Mouse (Mus musculus): ENCODE results near the gene 2010005H15Rik. TPM values are rescaled to one million over a fixed set of nuclear protein-coding genes. Genes with fewer than 3 reads are reported as not detected.
"Not testable (repeated sequence)": the region's sequence is repeated elsewhere in the genome, so short reads cannot be mapped to it uniquely, and the experiment has no call there.

Gene 2010005H15Rik
- polyA plus RNA-seq (2012; rRNA removed), result not detected in 2 replicates

DNA sequence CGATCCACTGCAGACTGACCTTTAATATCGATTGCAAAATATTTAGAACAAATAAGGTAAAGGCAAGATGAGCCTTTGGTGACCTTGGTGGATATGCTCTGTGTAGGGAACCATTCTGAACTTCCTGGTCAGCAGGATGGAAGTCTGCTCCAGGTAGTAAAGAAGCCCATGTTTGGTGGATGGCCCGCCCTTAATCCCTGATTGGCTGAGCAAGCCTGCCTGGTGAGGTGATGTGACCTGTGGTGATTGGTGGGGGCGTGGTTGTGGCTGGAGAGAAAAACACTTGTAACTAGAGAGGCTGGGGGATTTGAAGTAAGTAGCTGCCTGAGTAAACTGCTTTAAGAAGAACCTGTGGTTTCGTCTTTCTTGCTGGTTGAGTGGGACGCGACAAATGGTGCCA is at the start of gene 2010005H15Rik:
Gene 2010005H15Rik (plus strand): TSS at position 301 of the 400 bp plus-strand sequence.
- not testable (repeated sequence) for H3K36me3 ChIP-seq (ENCODE audit: control insufficient read depth, insufficient read depth, low read length); H3K4me1 ChIP-seq (ENCODE audit: control insufficient read depth, insufficient read depth, insufficient read length, low read length); H3K4me3 ChIP-seq (ENCODE audit: low read depth, low read length); H3K27me3 ChIP-seq (ENCODE audit: control insufficient read depth, insufficient read depth, low read length); H3K27ac ChIP-seq (ENCODE audit: insufficient read depth, low read depth, low read length)
- WGBS, result 91% methylated on average over 7 of the region's 7 CpGs

DNA sequence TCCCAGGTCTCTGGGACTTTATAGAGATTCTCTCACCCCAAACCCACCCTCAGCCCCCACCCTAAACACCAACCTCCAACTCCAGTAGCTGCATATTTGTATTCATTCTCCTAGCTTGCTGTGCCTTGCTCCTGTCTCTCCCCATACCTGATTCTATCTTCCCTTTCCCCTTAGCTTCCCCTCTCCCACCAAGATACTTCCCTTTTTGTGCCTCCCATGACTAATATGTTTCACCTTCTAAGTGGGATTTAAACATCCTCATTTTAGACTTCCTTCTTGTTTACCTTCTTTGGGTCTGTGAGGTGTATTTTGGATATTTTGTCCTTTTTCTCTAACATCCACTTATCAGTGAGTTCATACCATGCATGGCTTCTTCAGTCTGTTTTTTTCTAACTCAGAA is 45.2 kb upstream of the 2010005H15Rik start:
- Histone ChIP-seq H3K4me1 (ENCODE audit: control insufficient read depth, insufficient read depth, insufficient read length, low read length) (no peaks in the 10 kb centered on the region), H3K36me3 (ENCODE audit: control insufficient read depth, insufficient read depth, low read length) (no peaks in the 10 kb centered on the region), H3K27ac (ENCODE audit: insufficient read depth, low read depth, low read length) (no peak overlapping the region), H3K4me3 (ENCODE audit: low read depth, low read length) (no peak overlapping the region), H3K27me3 (ENCODE audit: control insufficient read depth, insufficient read depth, low read length) (no peaks in the 10 kb centered on the region)
- TF ChIP-seq POLR2A (IDR thresholded peaks at IDR 0.05; ENCODE audit: low read depth, low read length), result no peak
- no peak for TF ChIP-seq CTCF (IDR thresholded peaks at IDR 0.05; ENCODE audit: extremely low read depth, insufficient read length, insufficient replicate concordance, low read depth, low read length)

DNA sequence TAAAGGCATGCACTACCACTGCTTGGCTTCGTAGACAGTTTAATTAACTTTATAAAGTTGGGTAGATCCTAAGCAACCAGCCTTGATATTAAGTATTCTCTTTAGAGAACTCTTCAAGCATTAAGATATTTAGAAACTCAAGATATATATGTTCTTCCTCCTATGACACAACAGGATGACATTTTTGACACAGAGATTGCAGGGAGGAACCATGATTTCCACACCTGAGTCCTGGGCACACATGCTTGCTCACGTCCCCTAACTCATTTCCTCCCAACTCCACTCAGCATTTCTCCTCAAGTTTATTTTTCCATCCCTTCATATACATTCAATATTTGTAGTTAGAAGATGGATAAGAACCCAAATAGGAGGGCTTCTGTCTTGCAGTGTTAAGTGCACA is 41.4 kb upstream of the 2010005H15Rik start:
- no peaks in the 10 kb centered on the region for H3K36me3 ChIP-seq (ENCODE audit: control insufficient read depth, insufficient read depth, low read length)
- no peaks in the 10 kb centered on the region for H3K27me3 ChIP-seq (ENCODE audit: control insufficient read depth, insufficient read depth, low read length)
- no peak for TF ChIP-seq POLR2A (IDR thresholded peaks at IDR 0.05; ENCODE audit: low read depth, low read length)
- no peak for TF ChIP-seq CTCF (IDR thresholded peaks at IDR 0.05; ENCODE audit: extremely low read depth, insufficient read length, insufficient replicate concordance, low read depth, low read length)
- H3K4me3 ChIP-seq (ENCODE audit: low read depth, low read length), result no peak overlapping the region
- no peaks in the 10 kb centered on the region for H3K4me1 ChIP-seq (ENCODE audit: control insufficient read depth, insufficient read depth, insufficient read length, low read length)
- H3K27ac ChIP-seq (ENCODE audit: insufficient read depth, low read depth, low read length), result no peak overlapping the region
- 80% methylated on average over 2 of the region's 2 CpGs for WGBS

- H3K4me3 ChIP-seq (ENCODE audit: low read depth, low read length); H3K27ac ChIP-seq (ENCODE audit: insufficient read depth, low read depth, low read length); H3K27me3 ChIP-seq (ENCODE audit: control insufficient read depth, insufficient read depth, low read length); H3K36me3 ChIP-seq (ENCODE audit: control insufficient read depth, insufficient read depth, low read length); H3K4me1 ChIP-seq (ENCODE audit: control insufficient read depth, insufficient read depth, insufficient read length, low read length): not testable (repeated sequence)
- WGBS, result 71% methylated on average over 4 of the region's 4 CpGs
Observed at GRCm38 (mm10) chr16:36183912-36184311, 37.4 kb upstream of the 2010005H15Rik start, which contains the start of gene Gm5483. Gene Gm5483, plus strand, starts transcription at chr16:36184212.

DNA sequence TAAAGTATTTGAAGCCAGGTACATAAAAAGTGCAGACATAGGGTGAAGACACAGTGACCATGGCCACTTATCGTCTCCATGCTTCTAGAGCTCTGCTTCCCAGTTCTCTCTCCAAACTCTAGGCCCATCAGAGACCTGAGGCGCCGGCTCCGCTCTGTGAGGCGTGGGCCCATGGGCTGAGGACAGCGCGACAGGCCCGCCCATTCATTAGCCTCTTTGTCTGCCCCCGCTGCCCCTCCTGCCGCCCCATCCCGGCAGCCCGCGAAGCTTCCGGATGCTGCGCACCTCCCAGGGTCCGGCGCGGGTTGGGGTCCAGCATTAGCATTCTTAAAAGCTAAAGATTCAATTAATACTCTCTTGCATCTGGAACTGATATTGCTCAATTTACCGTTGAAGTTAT is 22.0 kb upstream of the 2010005H15Rik start:
- WGBS, result 75% methylated on average over 19 of the region's 19 CpGs
- Histone ChIP-seq H3K4me1 (ENCODE audit: control insufficient read depth, insufficient read depth, insufficient read length, low read length) (no peaks in the 10 kb centered on the region), H3K36me3 (ENCODE audit: control insufficient read depth, insufficient read depth, low read length) (no peaks in the 10 kb centered on the region), H3K27me3 (ENCODE audit: control insufficient read depth, insufficient read depth, low read length) (no peaks in the 10 kb centered on the region), H3K4me3 (ENCODE audit: low read depth, low read length) (no peak overlapping the region), H3K27ac (ENCODE audit: insufficient read depth, low read depth, low read length) (no peak overlapping the region)
- TF ChIP-seq POLR2A (IDR thresholded peaks at IDR 0.05; ENCODE audit: low read depth, low read length) (no peak), CTCF (IDR thresholded peaks at IDR 0.05; ENCODE audit: extremely low read depth, insufficient read length, insufficient replicate concordance, low read depth, low read length) (no peak)

- Histone ChIP-seq H3K27me3 (ENCODE audit: control insufficient read depth, insufficient read depth, low read length) (no peaks in the 10 kb centered on the region), H3K27ac (ENCODE audit: insufficient read depth, low read depth, low read length) (no peak overlapping the region), H3K4me1 (ENCODE audit: control insufficient read depth, insufficient read depth, insufficient read length, low read length) (no peaks in the 10 kb centered on the region), H3K4me3 (ENCODE audit: low read depth, low read length) (no peak overlapping the region), H3K36me3 (ENCODE audit: control insufficient read depth, insufficient read depth, low read length) (no peaks in the 10 kb centered on the region)
- TF ChIP-seq CTCF (IDR thresholded peaks at IDR 0.05; ENCODE audit: extremely low read depth, insufficient read length, insufficient replicate concordance, low read depth, low read length), result no peak
- TF ChIP-seq POLR2A (IDR thresholded peaks at IDR 0.05; ENCODE audit: low read depth, low read length), result no peak
- WGBS, result 50% methylated on average over 5 of the region's 5 CpGs
Observed at GRCm38 (mm10) chr16:36203846-36204245, 17.4 kb upstream of the 2010005H15Rik start.

- not testable (repeated sequence) for H3K27me3 ChIP-seq (ENCODE audit: control insufficient read depth, insufficient read depth, low read length); H3K4me3 ChIP-seq (ENCODE audit: low read depth, low read length); H3K27ac ChIP-seq (ENCODE audit: insufficient read depth, low read depth, low read length); H3K36me3 ChIP-seq (ENCODE audit: control insufficient read depth, insufficient read depth, low read length); H3K4me1 ChIP-seq (ENCODE audit: control insufficient read depth, insufficient read depth, insufficient read length, low read length)
- 62% methylated on average over 2 of the region's 2 CpGs for WGBS
Observed at GRCm38 (mm10) chr16:36205684-36206083, 15.6 kb upstream of the 2010005H15Rik start.

DNA sequence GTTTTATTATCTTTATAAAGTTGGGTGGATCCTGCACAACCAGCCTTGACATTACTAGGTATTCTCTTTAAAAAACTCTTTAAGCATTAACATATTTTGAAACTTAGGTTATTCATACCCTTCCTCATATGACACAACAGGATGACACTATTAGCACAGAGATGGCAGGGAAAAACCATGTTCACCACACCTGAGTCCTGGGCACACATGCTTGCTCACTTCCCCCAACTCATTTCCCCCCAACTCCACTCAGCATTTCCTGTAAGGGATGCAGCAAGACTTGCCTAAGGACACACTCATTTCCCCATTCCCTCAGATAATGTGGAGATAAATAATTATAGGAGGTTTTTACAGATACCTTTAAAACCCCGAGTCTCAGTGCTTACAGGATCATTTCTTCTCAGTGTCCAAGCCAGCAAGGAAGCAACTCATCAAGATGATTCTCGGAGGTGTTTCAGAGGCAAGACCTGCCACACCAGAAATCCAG is 11.3 kb upstream of the 2010005H15Rik start, which contains the start of gene Gm5416:
Gene Gm5416 (plus strand): TSS at position 437 of the 487 bp plus-strand sequence.
- 69% methylated on average over 2 of the region's 2 CpGs for WGBS
- TF ChIP-seq CTCF (IDR thresholded peaks at IDR 0.05; ENCODE audit: extremely low read depth, insufficient read length, insufficient replicate concordance, low read depth, low read length) (no peak), POLR2A (IDR thresholded peaks at IDR 0.05; ENCODE audit: low read depth, low read length) (no peak)
- no peaks in the 10 kb centered on the region for H3K4me1 ChIP-seq (ENCODE audit: control insufficient read depth, insufficient read depth, insufficient read length, low read length)

GRCm38 (mm10) chr16:36260585-36260984 is 39.3 kb downstream of the 2010005H15Rik start:
- not testable (repeated sequence) for H3K4me3 ChIP-seq (ENCODE audit: low read depth, low read length); H3K27ac ChIP-seq (ENCODE audit: insufficient read depth, low read depth, low read length); H3K27me3 ChIP-seq (ENCODE audit: control insufficient read depth, insufficient read depth, low read length); H3K4me1 ChIP-seq (ENCODE audit: control insufficient read depth, insufficient read depth, insufficient read length, low read length); H3K36me3 ChIP-seq (ENCODE audit: control insufficient read depth, insufficient read depth, low read length)

More for the DNA sequence above, 11.3 kb upstream of the 2010005H15Rik start, which contains the start of gene Gm5416:
- Histone ChIP-seq H3K4me3 (ENCODE audit: low read depth, low read length) (no peak within 1 kb of the TSS), H3K27ac (ENCODE audit: insufficient read depth, low read depth, low read length) (no peak within 1 kb of the TSS), H3K27me3 (ENCODE audit: control insufficient read depth, insufficient read depth, low read length) (no peaks in the 10 kb centered on the region), H3K36me3 (ENCODE audit: control insufficient read depth, insufficient read depth, low read length) (no peaks in the 10 kb centered on the region)

GRCm38 (mm10) chr16:36276796-36277195 is 55.5 kb downstream of the 2010005H15Rik start, which contains the start of gene Stfa1:
Gene Stfa1, plus strand, starts transcription at chr16:36276951.
- not testable (repeated sequence) for H3K27me3 ChIP-seq (ENCODE audit: control insufficient read depth, insufficient read depth, low read length); H3K36me3 ChIP-seq (ENCODE audit: control insufficient read depth, insufficient read depth, low read length); H3K4me3 ChIP-seq (ENCODE audit: low read depth, low read length); H3K4me1 ChIP-seq (ENCODE audit: control insufficient read depth, insufficient read depth, insufficient read length, low read length); H3K27ac ChIP-seq (ENCODE audit: insufficient read depth, low read depth, low read length)
- WGBS, result 82% methylated on average over 4 of the region's 4 CpGs
